Mouse (Mus musculus) right cerebral cortex, adult 18-20 months (tissue): ENCODE measurements around the gene a.
A peak's percentile ranks its signal among the peaks of the same experiment; 100 is the strongest.

Experiments
- DNase-seq: peaks from one replicate; pipeline ENCODE4 v3.0.0; 2022; ENCODE audit warnings: mixed read lengths

a gene

DNA sequence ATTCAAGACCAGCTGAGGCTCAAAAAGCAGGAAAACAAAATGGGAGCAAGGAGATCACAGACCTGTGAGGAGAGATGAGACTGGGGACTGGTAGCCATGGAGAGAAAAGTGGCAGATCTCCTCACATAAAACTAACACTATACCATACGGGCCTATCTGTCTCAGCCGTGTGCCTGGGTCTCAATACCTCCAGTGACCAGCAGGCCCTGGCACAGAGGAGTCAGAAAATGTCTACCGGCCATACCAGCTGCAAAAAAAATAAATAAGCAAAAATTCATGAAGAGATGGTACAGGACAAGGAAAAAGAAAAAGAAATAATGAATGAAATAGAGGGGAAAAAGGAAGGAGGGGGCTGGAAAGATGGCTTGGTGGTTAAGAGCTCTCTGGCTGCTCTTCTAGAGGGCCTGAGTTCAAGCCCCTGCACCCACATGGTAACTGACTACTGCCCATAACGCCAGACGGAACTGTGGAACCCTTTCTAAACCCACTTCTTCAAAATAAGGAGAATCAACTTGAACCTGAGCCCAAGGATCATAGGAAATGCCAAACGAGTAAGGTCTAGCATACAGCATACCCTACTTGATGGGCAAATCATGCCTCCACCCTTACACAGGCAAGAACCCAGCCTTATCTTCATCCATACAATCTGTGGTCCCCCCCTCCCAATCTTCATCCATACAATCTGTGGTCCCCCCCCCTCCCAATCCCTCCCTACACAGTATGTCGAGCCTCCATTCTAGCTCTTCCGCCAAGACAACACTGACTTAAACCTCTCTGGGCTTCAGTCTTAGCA lies 281.3 kb downstream of the a start:
- no peak for DNase-seq

- DNase-seq: no peak
Measured at GRCm38 (mm10) chr2:155073347-155073746, 282.1 kb downstream of the a start.

DNA sequence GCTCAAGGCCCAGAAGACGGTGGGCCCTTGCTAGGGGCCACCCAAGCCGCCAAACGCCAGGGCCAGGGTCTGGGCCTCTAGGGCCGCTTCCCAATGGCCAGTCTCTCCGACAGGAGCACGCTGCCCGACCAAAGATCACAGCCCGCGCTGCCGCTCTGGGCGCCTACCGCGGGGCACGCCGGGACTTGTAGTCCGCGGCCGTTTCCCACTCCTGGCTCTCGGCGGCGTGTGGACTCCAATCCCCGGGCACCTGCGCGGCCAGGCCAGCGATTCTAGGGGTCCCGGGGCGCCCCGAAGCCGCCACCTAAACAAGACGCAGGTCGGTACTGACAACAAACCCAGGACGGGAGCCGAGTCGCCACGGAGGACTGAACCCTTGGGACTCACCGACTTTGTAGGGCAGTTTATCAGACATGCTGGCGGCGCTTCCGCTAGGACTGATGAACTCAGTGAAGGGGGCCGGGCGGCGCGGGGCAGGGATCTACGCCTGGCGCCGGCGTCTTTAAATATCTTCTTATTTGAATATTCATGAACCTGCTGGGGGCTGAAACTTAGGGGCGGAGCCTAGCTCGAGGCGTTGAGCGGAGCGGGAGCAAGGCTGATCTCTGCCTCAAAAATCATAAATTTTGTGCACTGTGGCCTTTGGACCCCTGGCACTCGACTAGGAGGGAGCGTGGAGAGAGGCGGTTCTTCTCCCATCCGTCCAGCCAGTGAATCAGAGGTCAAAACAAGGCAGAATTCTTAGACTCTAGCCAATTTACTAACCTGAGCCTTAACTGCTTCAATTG lies 283.0 kb downstream of the a start, which contains the start of gene Ahcy:
Gene Ahcy (minus strand): TSS at position 520 of the 788 bp plus-strand sequence.
- peak; percentile 91 for DNase-seq

GRCm38 (mm10) chr2:155074766-155075330 lies 283.6 kb downstream of the a start:
- DNase-seq: peak; percentile 41

DNA sequence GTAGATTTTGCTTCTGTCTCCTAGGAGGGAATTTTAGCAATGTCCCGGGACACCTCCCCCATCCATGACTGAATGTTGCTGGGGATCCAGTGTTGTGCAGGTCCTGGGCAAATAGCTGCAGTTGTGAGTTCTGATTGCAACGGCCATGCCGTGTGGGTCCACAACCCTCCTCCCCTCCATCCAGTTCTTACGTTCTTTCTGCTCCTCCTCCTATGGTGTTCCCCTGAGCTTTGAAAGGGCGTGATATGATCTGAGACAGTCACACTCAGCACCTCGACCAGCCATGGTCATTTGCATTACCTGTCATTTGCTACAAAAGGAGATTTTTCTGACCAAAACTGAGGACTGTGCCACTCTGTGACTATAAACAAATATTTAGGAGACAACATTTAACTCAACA lies 284.4 kb downstream of the a start:
- DNase-seq: no peak

DNA sequence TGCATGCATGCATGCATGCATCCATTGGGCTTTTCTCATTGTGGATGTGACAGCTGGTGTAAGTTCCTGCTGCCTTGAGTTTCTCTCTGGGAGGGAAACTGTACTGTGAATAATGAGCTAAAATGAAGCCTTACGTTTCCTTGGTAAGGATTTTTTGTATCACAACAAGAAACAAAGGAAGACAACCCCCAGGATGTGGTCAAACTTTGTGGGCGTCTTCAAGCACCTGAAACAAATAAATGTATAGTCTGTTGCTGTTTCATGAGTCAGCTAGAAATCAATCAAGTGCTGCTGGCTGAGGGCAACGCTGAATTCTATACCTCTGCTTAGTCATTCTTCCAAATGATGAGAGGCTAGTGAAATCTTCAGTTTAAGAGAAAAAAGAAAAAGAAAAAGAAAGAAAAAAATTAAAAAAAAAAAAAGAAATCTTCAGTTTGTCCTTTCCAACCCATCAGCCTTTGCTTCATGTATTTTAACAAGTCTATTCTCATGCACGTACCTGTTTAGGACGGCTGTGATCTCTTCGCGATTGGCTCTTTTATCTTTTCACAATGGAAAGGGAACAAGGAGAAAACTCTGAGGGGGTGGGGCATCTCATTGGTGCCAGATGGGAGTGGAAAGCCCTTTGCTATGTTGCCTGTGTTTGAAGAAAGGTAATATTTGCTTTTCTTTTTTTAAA lies 288.4 kb downstream of the a start:
- no peak for DNase-seq

- no peak for DNase-seq
Measured at GRCm38 (mm10) chr2:155080179-155080530, 289.0 kb downstream of the a start.

GRCm38 (mm10) chr2:155081056-155081455 lies 289.9 kb downstream of the a start:
- DNase-seq: no peak

DNA sequence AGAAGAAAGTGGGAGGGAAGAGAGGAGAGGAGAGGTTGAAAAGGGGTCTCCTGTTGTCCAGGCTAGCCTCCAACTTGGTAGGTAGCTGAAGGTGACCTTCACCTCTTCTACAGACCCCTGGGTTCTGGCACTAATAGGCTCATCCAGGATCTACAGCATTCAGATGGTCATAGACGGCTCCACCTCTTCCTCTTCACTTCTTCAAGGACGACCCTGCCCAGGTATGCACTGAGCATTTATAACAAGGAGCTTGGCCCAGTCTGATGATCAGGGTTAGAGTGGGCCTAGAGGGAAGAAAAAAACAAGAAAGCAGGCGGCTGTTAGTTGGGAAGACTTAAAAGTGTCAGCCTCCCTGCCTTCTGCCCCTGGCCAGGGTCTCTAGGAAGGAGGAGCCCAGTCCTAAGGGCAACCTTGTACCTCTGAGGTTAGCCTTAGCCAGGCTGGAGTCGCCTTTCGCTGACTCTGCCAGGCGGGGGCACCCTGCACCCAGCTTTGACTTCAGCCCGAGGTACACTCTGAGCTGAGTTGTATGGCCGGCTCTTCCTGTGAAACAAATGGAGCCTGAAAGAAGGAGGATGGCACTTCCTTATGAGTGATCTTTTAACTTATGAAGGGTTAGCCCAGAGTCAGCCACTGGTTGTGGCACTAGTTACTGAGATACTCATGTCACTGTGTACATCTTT lies 291.1 kb downstream of the a start:
- peak; percentile 55 for DNase-seq

DNA sequence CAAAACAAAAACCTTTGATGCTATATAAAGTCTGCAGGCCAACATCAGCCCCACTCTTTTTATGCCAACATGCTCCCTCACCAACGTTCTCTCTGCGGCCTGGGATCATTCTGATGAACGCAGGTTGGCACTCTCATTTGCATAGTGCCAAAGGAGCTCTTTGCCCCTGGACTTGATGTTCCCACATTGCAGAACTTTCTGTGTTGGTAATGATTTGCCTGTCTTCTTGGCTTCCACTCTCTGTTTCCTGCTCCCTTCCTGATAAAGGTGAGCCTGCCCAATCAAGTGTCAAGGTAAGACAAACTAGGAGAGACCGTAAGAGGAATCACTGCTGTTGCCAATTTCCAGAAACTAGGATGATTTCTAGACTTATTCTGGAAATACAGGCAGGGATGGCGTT lies 293.3 kb downstream of the a start:
- DNase-seq: no peak

GRCm38 (mm10) chr2:155086328-155086727 lies 295.1 kb downstream of the a start:
- no peak for DNase-seq

DNA sequence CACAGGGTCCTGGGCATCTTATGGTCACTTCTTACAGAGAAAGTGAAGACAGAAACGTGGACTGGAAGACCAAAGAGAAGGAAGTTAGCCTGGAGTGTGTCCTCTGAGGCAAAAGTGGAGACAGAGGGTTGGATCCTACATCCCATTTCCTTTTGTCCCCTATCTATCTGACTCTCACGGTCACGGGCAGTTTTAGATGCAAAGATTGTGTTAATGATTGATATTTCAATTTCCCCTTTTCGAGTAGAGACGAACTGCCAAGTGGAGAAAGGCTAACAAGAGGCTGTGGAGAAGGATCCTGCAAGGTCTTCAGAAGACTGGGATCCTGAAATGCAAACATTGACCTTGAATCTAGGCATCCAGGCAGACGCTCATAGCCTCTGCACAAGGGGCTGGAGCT lies 297.1 kb downstream of the a start:
- DNase-seq: no peak

DNA sequence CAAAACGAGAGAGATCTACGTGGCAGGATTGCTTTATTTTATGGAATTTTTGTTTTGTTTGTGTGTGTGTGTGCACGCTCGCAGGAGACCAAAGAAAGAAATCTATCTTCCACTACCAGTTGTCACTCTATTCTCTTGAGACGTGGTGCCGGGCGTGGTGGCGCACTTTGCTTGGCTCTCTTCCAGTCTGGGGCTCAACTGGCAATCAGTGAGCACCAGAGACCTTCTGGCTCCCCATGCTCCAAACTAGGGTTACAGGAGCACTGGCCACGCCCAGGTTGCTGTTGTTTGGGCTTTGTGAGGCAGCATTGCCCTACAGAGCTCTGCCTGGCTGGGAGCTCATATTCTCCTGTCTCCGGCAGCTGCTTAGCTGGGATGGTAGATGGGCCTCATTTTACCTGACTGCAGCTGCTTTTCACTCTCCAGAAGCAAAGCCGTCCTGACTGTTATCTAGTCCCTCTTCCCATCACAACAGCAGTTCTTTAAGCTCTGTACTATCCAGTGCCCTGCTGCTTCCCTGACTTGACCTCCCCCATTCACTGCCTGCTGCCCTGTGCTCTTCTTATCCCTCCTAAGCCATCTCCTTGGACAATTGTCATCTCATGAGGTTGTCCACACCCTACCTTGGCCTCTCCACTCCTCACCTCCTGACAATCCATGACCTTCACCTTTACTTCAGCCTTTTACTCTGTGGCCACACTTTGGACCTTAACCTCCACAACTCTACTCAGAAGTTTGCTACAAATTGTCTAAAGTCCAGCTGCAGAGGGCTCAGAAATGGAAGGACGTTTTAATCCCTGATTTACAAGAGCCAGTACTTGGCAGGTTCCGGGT lies 299.9 kb downstream of the a start:
- no peak for DNase-seq

DNA sequence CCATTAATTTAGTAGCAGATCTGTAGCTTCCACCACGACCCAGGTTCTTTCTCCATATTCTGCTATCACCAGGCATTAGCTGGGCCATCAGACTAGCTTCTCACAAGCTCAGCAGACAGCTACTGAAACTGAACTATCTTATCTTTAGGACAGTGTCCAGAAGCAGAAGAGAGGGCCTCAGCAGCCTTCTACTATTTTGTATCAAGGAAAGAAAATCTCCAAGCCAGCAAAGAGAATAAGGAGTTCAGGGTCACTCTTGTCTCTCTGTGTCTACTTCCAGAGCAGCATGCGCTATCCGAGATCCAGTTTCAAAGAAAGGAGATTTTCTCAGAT lies 300.5 kb downstream of the a start:
- no peak for DNase-seq

DNA sequence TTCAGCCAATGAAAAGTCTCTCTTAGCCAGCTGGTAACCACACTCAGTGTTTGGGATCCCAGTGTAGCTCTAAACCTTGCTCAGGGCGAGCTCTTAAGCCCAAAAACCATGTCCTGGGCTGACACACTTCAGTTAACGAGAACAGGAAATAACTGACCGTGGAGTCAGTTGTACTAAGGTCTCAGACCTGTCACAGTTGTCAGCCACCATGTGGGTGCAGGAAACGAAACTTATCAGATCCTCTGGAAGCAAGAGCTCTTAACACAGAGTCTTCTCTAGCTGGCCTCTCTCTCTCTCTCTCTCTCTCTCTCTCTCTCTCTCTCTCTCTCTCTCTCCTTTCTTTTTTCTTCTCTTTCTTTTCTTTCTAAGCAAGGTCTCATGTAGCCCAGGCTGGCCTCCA lies 302.2 kb downstream of the a start:
- DNase-seq: no peak

DNA sequence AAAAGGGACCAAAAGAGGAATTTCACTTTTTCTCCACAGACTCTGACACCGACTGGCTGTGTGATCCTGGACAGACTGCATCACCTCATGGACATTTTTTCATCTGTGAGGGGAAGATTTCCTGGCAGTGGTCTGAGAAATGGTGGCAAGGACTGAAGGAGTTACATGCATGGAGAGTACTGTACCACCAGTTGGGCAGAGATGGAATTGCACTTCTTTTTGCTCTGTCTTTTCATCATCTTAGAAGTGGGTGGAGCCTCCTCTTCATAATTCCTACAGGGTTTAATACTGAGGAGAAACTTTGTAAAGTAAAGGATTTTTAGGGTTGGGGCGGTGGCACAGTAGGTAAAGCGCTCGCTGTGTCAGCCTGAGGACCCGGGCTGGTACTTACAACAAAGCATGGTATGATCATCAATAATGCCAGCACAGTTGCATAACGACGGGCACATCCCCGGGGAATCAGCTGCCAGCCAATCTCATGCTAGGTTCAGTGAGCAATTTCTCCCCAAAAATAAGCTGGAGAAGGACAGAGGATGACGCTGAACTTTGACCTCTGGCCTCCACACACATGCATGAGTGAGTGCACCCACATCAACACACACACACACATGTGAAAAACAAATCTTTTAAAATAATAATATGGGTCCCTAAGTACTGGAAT lies 307.6 kb downstream of the a start:
- DNase-seq: no peak

GRCm38 (mm10) chr2:155099421-155099820 lies 308.2 kb downstream of the a start:
- DNase-seq: peak; percentile 42

- DNase-seq: no peak
Measured at GRCm38 (mm10) chr2:155099994-155100795, 309.0 kb downstream of the a start.
